Mouse (Mus musculus) ovary, adult 2 months (tissue): ENCODE measurements around the gene Glrx3. TPM values are rescaled to one million over a fixed set of nuclear protein-coding genes. Genes with fewer than 3 reads are reported as not detected.

Source experiments
- polyA plus RNA-seq: library from polyadenylated mRNA; depleted of rRNA; stranded (reverse); fragments of >200 nt; gene quantifications from 2 replicates; pipeline ENCODE4 v1.2.3, GENCODE M21; 2012; rRNA removed

Glrx3 gene
- 57.5 and 82.5 TPM in 2 replicates for polyA plus RNA-seq

GRCm38 (mm10) chr7:137437440-137438178 is at the start of gene Glrx3:
Gene Glrx3 (plus strand): TSS chr7:137437614.

GRCm38 (mm10) chr7:137410337-137411197 is 26.8 kb upstream of the Glrx3 start, which contains the start of gene 9430038I01Rik:
Gene 9430038I01Rik (minus strand): TSS chr7:137410762.

Other genes starting within 250 kb of the Glrx3 start
- 1.8 and 2.3 TPM in 2 replicates for gene Ebf3, start 123.2 kb upstream of the Glrx3 start, polyA plus RNA-seq
- 22.0 and 24.5 TPM in 2 replicates for gene 9430038I01Rik, start 26.9 kb upstream of the Glrx3 start, polyA plus RNA-seq